19 mouse cellular contexts compared by ENCODE assay signal in genomic region chr7:6132646-6133045, GRCm38 (mm10). TPM values are rescaled to one million over a fixed set of nuclear protein-coding genes. Genes with fewer than 3 reads are reported as not detected.
DNase-seq lines count a peak whose midpoint lies in the region; ATAC-seq and TF ChIP-seq lines count a peak whose summit lies in the region.
"Had no signal": no experiment of that assay in that cellular context is flagged by ENCODE, and none has a peak within 500 bp of the region (broad histone marks: within the 10 kb centered on the region; RNA-seq: fewer than 3 reads in every experiment).

No protein-coding gene starts in this region.

- H3K4me1 ChIP-seq in midbrain, embryonic 12.5 days = no peaks in the 10 kb centered on the region
- H3K4me1 ChIP-seq in midbrain, embryonic 16.5 days (ENCODE audit: control insufficient read depth, insufficient read depth, low read length) = no peaks in the 10 kb centered on the region
- H3K4me1 ChIP-seq in E14TG2a.4 (replicated peaks; ENCODE audit: low read depth, low read length) (no peaks in the 10 kb centered on the region), ES-Bruce4 (ENCODE audit: control insufficient read depth, insufficient read depth, low read length) (no peaks in the 10 kb centered on the region)
- H3K4me1 ChIP-seq: embryonic facial prominence, embryonic 12.5 days; forebrain, embryonic 12.5 days; heart, embryonic 12.5 days; hindbrain, embryonic 15.5 days had no signal

- H3K9me3 ChIP-seq in midbrain, embryonic 12.5 days = no peaks in the 10 kb centered on the region
- H3K9me3 ChIP-seq in midbrain, embryonic 16.5 days (replicated peaks; ENCODE audit: control insufficient read depth, low read length, poor library complexity, severe bottlenecking) = peaks cover 7% of the 10 kb centered on the region; the same call in 1 of the 2 replicates
- H3K9me3 ChIP-seq in E14TG2a.4 (ENCODE audit: low read length) (peaks cover 55% of the 10 kb centered on the region), ES-Bruce4 (replicated peaks; ENCODE audit: control insufficient read depth, insufficient read depth, low read length, poor library complexity, severe bottlenecking) (0 out of 2 replicates have a peak, but pooled peaks cover 2% of the 10 kb centered on the region)

- ATAC-seq in midbrain, embryonic 12.5 days (ENCODE audit: low FRiP score, low read depth) = 0 out of 2 replicates have a peak, but pooled peaks have one; percentile 3
- ATAC-seq in midbrain, embryonic 16.5 days = no peak
- ATAC-seq: forebrain, embryonic 16.5 days; intestine, embryonic 16.5 days had no signal

- H3K27me3 ChIP-seq in midbrain, embryonic 12.5 days = no peaks in the 10 kb centered on the region
- no peaks in the 10 kb centered on the region for H3K27me3 ChIP-seq in midbrain, embryonic 16.5 days (ENCODE audit: control insufficient read depth, insufficient read depth, low read depth, low read length)
- H3K27me3 ChIP-seq in E14TG2a.4 (ENCODE audit: insufficient read depth, low read length) = no peaks in the 10 kb centered on the region
- no peaks in the 10 kb centered on the region for H3K27me3 ChIP-seq in ES-Bruce4 (ENCODE audit: control insufficient read depth, insufficient read depth, low read length, poor library complexity, severe bottlenecking)
- H3K27me3 ChIP-seq: embryonic facial prominence, embryonic 12.5 days; forebrain, embryonic 12.5 days; heart, embryonic 12.5 days; hindbrain, embryonic 15.5 days had no signal

- no peak overlapping the region for H3K4me2 ChIP-seq in midbrain, embryonic 12.5 days (replicated peaks)
- no peak overlapping the region for H3K4me2 ChIP-seq in midbrain, embryonic 16.5 days (ENCODE audit: low read length)
- H3K4me2 ChIP-seq: embryonic facial prominence, embryonic 12.5 days; forebrain, embryonic 12.5 days; heart, embryonic 12.5 days; hindbrain, embryonic 15.5 days had no signal

- 78% methylated on average over 30 of the region's 30 CpGs for WGBS in midbrain, embryonic 12.5 days
- 83% methylated on average over 30 of the region's 30 CpGs for WGBS in midbrain, embryonic 16.5 days

- DNase-seq in R1 (ENCODE audit: low read depth, low spot score) = peak; percentile 62
- DNase-seq in heart, postnatal 25 days (ENCODE audit: low spot score) = no peak
- no peak for DNase-seq in ovary, postnatal 10 days (ENCODE audit: low spot score)
- DNase-seq: adrenal gland, adult 2 months; adrenal gland, postnatal 25 days; cerebellum, adult 18-20 months; cerebellum, adult 9-11 months; gastrocnemius, postnatal 25 days; heart, postnatal 36 days had no signal

- peaks cover 44% of the 10 kb centered on the region for H3K36me3 ChIP-seq in midbrain, embryonic 12.5 days
- peaks cover 17% of the 10 kb centered on the region for H3K36me3 ChIP-seq in midbrain, embryonic 16.5 days (ENCODE audit: control insufficient read depth, insufficient read depth, low read length)
- H3K36me3 ChIP-seq in E14TG2a.4 (ENCODE audit: insufficient read depth, low read length) = peaks cover 48% of the 10 kb centered on the region
- H3K36me3 ChIP-seq in ES-Bruce4 (ENCODE audit: control insufficient read depth, insufficient read depth, low read length, poor library complexity, severe bottlenecking) = no peaks in the 10 kb centered on the region

- no peak overlapping the region for H3K4me3 ChIP-seq in midbrain, embryonic 12.5 days
- H3K4me3 ChIP-seq in midbrain, embryonic 16.5 days (ENCODE audit: low read depth, low read length) = no peak overlapping the region
- peak overlapping the region; percentile 57 for H3K4me3 ChIP-seq in E14TG2a.4 (replicated peaks; ENCODE audit: low read length)
- peak overlapping the region; percentile 27 for H3K4me3 ChIP-seq in ES-Bruce4 (ENCODE audit: low read depth, low read length)
- H3K4me3 ChIP-seq: embryonic facial prominence, embryonic 12.5 days; forebrain, embryonic 12.5 days; heart, embryonic 12.5 days; hindbrain, embryonic 15.5 days had no signal

- TF ChIP-seq EP300 in ES-Bruce4 (IDR thresholded peaks at IDR 0.05; ENCODE audit: insufficient read depth, low read depth, low read length) = no peak

- no peak overlapping the region for H3K9ac ChIP-seq in midbrain, embryonic 12.5 days (replicated peaks)
- H3K9ac ChIP-seq in midbrain, embryonic 16.5 days (ENCODE audit: low read depth, low read length) = no peak overlapping the region
- no peak overlapping the region for H3K9ac ChIP-seq in ES-Bruce4 (ENCODE audit: low read depth, poor library complexity, severe bottlenecking)
- H3K9ac ChIP-seq: embryonic facial prominence, embryonic 12.5 days; forebrain, embryonic 12.5 days; heart, embryonic 12.5 days; hindbrain, embryonic 15.5 days had no signal

- no peak for TF ChIP-seq CTCF in E14TG2a.4 (conservative IDR thresholded peaks at IDR 0.05; ENCODE audit: low read length)
- TF ChIP-seq CTCF in ES-Bruce4 (IDR thresholded peaks at IDR 0.05; ENCODE audit: low read depth, low read length) = no peak

- TF ChIP-seq POLR2A in ES-Bruce4 (IDR thresholded peaks at IDR 0.05; ENCODE audit: insufficient read depth, low read length) = no peak

- intact Hi-C loops in heart, postnatal 25 days (cut with DNase I) = no loop called here

- no peak overlapping the region for H3K27ac ChIP-seq in midbrain, embryonic 12.5 days (replicated peaks)
- no peak overlapping the region for H3K27ac ChIP-seq in midbrain, embryonic 16.5 days (ENCODE audit: low read length)
- H3K27ac ChIP-seq in ES-Bruce4 (ENCODE audit: insufficient read depth, low read length) = no peak overlapping the region
- H3K27ac ChIP-seq: embryonic facial prominence, embryonic 12.5 days; forebrain, embryonic 12.5 days; hindbrain, embryonic 15.5 days had no signal

RNA-seq across cellular contexts. Expression of gene Zfp787, which starts 23.2 kb away (rescaled TPM):
- 33.1 and 33.4 TPM in 2 replicates for polyA plus RNA-seq in midbrain, embryonic 12.5 days (2016; fragmentation: Nextera tagmentation; extraction: Ambion mirVana)
- polyA plus RNA-seq in midbrain, embryonic 16.5 days (2015; fragmentation: Nextera tagmentation; extraction: Ambion mirVana) = 22.5 and 23.1 TPM in 2 replicates
- polyA plus RNA-seq in ES-Bruce4 (2011; ENCODE audit: insufficient read depth, insufficient read length, low read depth, missing spikeins) = 24.1 and 30.9 TPM in 2 replicates
- 10 to 100 TPM; 29.8 to 33.1 TPM for total RNA-seq in heart, postnatal 25 days (2021)

RNA-seq across cellular contexts. Expression of gene Zfp444, which starts 39.4 kb away (rescaled TPM):
- 87.1 and 88.4 TPM in 2 replicates for polyA plus RNA-seq in midbrain, embryonic 12.5 days (2016; fragmentation: Nextera tagmentation; extraction: Ambion mirVana)
- 94.9 and 95.7 TPM in 2 replicates for polyA plus RNA-seq in midbrain, embryonic 16.5 days (2015; fragmentation: Nextera tagmentation; extraction: Ambion mirVana)
- 33.7 and 41.1 TPM in 2 replicates for polyA plus RNA-seq in ES-Bruce4 (2011; ENCODE audit: insufficient read depth, insufficient read length, low read depth, missing spikeins)
- total RNA-seq in heart, postnatal 25 days (2021) = 10 to 100 TPM; 10.2 to 16.8 TPM

Comparison
In these comparisons a context has a peak if more than half of its experiments do, and no peak if none do; other contexts are left out.
1. H3K4me3 ChIP-seq: peak in E14TG2a.4 (single experiment) and ES-Bruce4 (single experiment); none in midbrain, embryonic 12.5 days (single experiment) and midbrain, embryonic 16.5 days (single experiment).